Mouse (Mus musculus) heart, postnatal 0 days (tissue): Measurements from ENCODE around the gene Bri3. TPM values are rescaled to one million over a fixed set of nuclear protein-coding genes. Genes with fewer than 3 reads are reported as not detected.
A peak's percentile ranks its signal among the peaks of the same experiment; 100 is the strongest.

Source experiments
- ATAC-seq: fragments of 200-750 bp; cut with Nextera tagmentation; 2 replicates; pipeline ENCODE4 v1.8.0; 2017; ENCODE audit warnings: low read depth, moderate number of reproducible peaks, moderate library complexity; ENCODE audit not compliant: insufficient read depth
- DNase-seq: peaks from one replicate; pipeline ENCODE4 v3.0.0-alpha.2; 2016; ENCODE audit warnings: low spot score
- H3K27ac ChIP-seq: fragments of 300-500 bp; sonication (generic); 2 replicates; pipeline ENCODE4 v1.5.1; 2014; ENCODE audit warnings: low read depth, mild to moderate bottlenecking
- H3K27me3 ChIP-seq: fragments of 300-500 bp; sonication (generic); 2 replicates; pipeline ENCODE4 v1.6.1; 2014; ENCODE audit warnings: low read length, mixed read lengths; ENCODE audit not compliant: control insufficient read depth, insufficient read depth
- H3K36me3 ChIP-seq: fragments of 300-500 bp; sonication (generic); replicated peaks from 2 replicates; pipeline ENCODE4 v1.6.1; 2014; ENCODE audit warnings: low read length, mixed read lengths; ENCODE audit not compliant: control insufficient read depth, insufficient read depth
- H3K4me1 ChIP-seq: fragments of 300-500 bp; sonication (generic); 2 replicates; pipeline ENCODE4 v1.6.1; 2014; ENCODE audit warnings: antibody characterized with exemption; ENCODE audit not compliant: control insufficient read depth, insufficient read depth
- H3K4me2 ChIP-seq: fragments of 300-500 bp; sonication (generic); 2 replicates; pipeline ENCODE4 v1.6.1; 2014; ENCODE audit warnings: low read depth, mild to moderate bottlenecking, low read length, moderate library complexity
- H3K4me3 ChIP-seq: fragments of 300-500 bp; sonication (generic); 2 replicates; pipeline ENCODE4 v1.5.1; 2014; ENCODE audit warnings: low read depth, low read length
- H3K9ac ChIP-seq: fragments of 300-500 bp; sonication (generic); replicated peaks from 2 replicates; pipeline ENCODE4 v1.6.1; 2014; ENCODE audit warnings: low read depth, low read length, mixed read lengths
- H3K9me3 ChIP-seq: fragments of 300-500 bp; sonication (generic); replicated peaks from 2 replicates; pipeline ENCODE4 v1.6.1; 2016; ENCODE audit warnings: low read length; ENCODE audit not compliant: control insufficient read depth
- CTCF ChIP-seq: IDR thresholded peaks from 2 replicates; pipeline ENCODE4 v1.5.1; 2016; ENCODE audit warnings: antibody characterized with exemption, control low read depth, low read depth
- EP300 ChIP-seq: IDR thresholded peaks from 2 replicates; pipeline ENCODE4 v1.6.1; 2016; ENCODE audit warnings: antibody characterized with exemption, low read depth
- WGBS: fragments of 180-500 bp; shearing (Covaris S2); extraction: QIAGEN DNeasy Blood & Tissue Kit; methylation state at CpG from one replicate; pipeline ENCODE4 v1.1.7; 2014; 5-methylcytosine and 5-hydroxymethylcytosine counted together
- polyA plus RNA-seq: library from polyadenylated mRNA; unstranded; fragments of >200 nt; fragmentation: Nextera tagmentation; extraction: Ambion mirVana; gene quantifications from 2 replicates; pipeline ENCODE4 v1.2.1, GENCODE M21; 2015
- total RNA-seq: library from RNA; depleted of rRNA; stranded (reverse); fragments of >200 nt; gene quantifications from 2 replicates; pipeline ENCODE4 v1.2.3, GENCODE M21; 2014; ENCODE audit warnings: low replicate concordance; rRNA removed

The Bri3 gene
- total RNA-seq: 51.3 and 71.0 TPM in 2 replicates
- polyA plus RNA-seq: 278 and 304 TPM in 2 replicates

DNA sequence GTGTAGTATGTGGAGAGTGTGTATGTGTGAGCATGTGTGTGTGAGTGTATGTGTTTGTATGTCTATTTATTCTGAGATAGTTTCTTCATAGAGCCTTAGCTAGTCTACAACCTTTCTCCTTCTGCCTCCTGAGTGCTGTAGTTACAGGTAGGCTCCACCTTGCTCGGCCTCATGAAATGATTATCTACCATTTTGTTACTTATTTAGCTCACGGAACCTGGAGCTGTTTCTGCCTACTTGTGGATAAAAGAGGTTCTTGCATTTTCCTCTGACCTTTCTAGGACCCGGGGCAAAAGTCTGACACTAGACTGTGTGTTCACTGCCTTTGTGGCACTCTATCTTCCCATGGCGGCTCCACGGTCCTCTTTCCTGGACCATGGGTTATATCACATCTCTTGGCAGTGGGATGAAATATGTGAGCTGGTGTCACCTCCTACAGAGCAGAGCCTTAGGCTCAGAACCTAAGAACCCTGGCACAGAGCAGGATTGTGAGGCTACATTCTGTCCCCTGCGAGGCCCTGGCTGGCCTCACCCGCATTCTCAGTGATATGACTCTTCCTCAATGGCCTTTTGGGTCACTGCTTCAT, at the start of gene Bri3:
Bri3 (plus strand) TSS at position 537 of the 587 bp plus-strand sequence.
- Histone ChIP-seq H3K36me3 (no peaks in the 10 kb centered on the region), H3K27me3 (no peaks in the 10 kb centered on the region), H3K4me2 (no peak within 1 kb of the TSS), H3K9me3 (no peaks in the 10 kb centered on the region), H3K4me3 (no peak within 1 kb of the TSS), H3K9ac (no peak within 1 kb of the TSS), H3K4me1 (peaks cover 17% of the 10 kb centered on the region; the same call in 1 of the 2 replicates), H3K27ac (no peak within 1 kb of the TSS)
- ATAC-seq (no peak), DNase-seq (no peak)
- no peak for TF ChIP-seq EP300
- no peak for TF ChIP-seq CTCF
- 81% methylated on average over 7 of the region's 7 CpGs for WGBS

GRCm38 (mm10) chr5:144195567-144195966, 48.7 kb upstream of the Bri3 start:
- 80% methylated on average over 8 of the region's 8 CpGs for WGBS
- peaks cover 10% of the 10 kb centered on the region; the same call in 1 of the 2 replicates for H3K36me3 ChIP-seq
- no peak for ATAC-seq

GRCm38 (mm10) chr5:144200616-144201015, 43.6 kb upstream of the Bri3 start:
- Histone ChIP-seq H3K27me3 (no peaks in the 10 kb centered on the region), H3K9ac (no peak overlapping the region), H3K9me3 (no peaks in the 10 kb centered on the region), H3K36me3 (peaks cover 41% of the 10 kb centered on the region), H3K27ac (no peak overlapping the region), H3K4me1 (no peaks in the 10 kb centered on the region), H3K4me3 (no peak overlapping the region), H3K4me2 (no peak overlapping the region)
- ATAC-seq (no peak), DNase-seq (no peak)
- WGBS: 64% methylated on average over 11 of the region's 11 CpGs
- TF ChIP-seq EP300: no peak
- no peak for TF ChIP-seq CTCF

More at GRCm38 (mm10) chr5:144195567-144195966, 48.7 kb upstream of the Bri3 start:
- Histone ChIP-seq H3K9ac (no peak overlapping the region), H3K27ac (no peak overlapping the region), H3K4me2 (no peak overlapping the region), H3K4me3 (no peak overlapping the region), H3K27me3 (no peaks in the 10 kb centered on the region), H3K4me1 (no peaks in the 10 kb centered on the region), H3K9me3 (no peaks in the 10 kb centered on the region)
- no peak for DNase-seq
- TF ChIP-seq CTCF: no peak
- no peak for TF ChIP-seq EP300

DNA sequence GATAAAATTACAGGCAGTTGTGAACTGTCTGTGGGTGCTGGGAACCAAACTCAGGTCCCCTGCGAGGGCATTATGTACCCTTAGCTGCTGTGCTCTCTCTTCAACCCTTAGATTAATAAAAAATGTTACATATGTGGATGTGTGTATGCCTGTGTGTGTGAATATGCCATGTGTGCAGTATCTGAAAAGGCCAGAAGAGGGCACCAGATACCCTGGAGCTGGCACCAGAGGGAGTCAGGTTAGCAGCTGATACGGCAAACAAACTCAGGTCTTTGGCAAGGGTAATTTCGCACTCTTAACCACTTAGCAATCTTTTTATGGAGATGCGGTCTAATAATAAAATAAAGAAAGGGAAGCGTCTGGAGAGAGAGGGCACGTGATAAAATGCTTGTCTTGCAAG, 41.8 kb upstream of the Bri3 start:
- no peak overlapping the region for H3K27ac ChIP-seq
- H3K27me3 ChIP-seq: no peaks in the 10 kb centered on the region
- ATAC-seq (no peak), DNase-seq (no peak)
- no peaks in the 10 kb centered on the region for H3K9me3 ChIP-seq
- 95% methylated on average over 6 of the region's 6 CpGs for WGBS
- H3K4me2 ChIP-seq: no peak overlapping the region
- no peak overlapping the region for H3K9ac ChIP-seq
- no peak overlapping the region for H3K4me3 ChIP-seq
- TF ChIP-seq EP300 (no peak), CTCF (0 out of 2 replicates have a peak, but pooled peaks have one; percentile 22)
- peaks cover 51% of the 10 kb centered on the region for H3K36me3 ChIP-seq
- no peaks in the 10 kb centered on the region for H3K4me1 ChIP-seq

GRCm38 (mm10) chr5:144203398-144203959, 40.8 kb upstream of the Bri3 start:
- ATAC-seq (no peak), DNase-seq (no peak)
- Histone ChIP-seq H3K4me1 (no peaks in the 10 kb centered on the region), H3K4me3 (no peak overlapping the region), H3K9me3 (no peaks in the 10 kb centered on the region), H3K27ac (no peak overlapping the region), H3K27me3 (no peaks in the 10 kb centered on the region), H3K4me2 (no peak overlapping the region), H3K9ac (no peak overlapping the region), H3K36me3 (peaks cover 51% of the 10 kb centered on the region)
- 84% methylated on average over 10 of the region's 10 CpGs for WGBS
- TF ChIP-seq CTCF: no peak
- TF ChIP-seq EP300: no peak

GRCm38 (mm10) chr5:144204303-144204702, 39.9 kb upstream of the Bri3 start:
- TF ChIP-seq CTCF: no peak
- no peak for TF ChIP-seq EP300
- Histone ChIP-seq H3K36me3 (peaks cover 52% of the 10 kb centered on the region), H3K4me3 (no peak overlapping the region), H3K9me3 (no peaks in the 10 kb centered on the region), H3K9ac (no peak overlapping the region), H3K4me2 (no peak overlapping the region), H3K27ac (no peak overlapping the region), H3K27me3 (no peaks in the 10 kb centered on the region), H3K4me1 (no peaks in the 10 kb centered on the region)
- WGBS: 89% methylated on average over 12 of the region's 12 CpGs
- ATAC-seq: no peak
- no peak for DNase-seq
